ENCODE assay signal across 8 mouse cellular contexts in the genomic region with DNA sequence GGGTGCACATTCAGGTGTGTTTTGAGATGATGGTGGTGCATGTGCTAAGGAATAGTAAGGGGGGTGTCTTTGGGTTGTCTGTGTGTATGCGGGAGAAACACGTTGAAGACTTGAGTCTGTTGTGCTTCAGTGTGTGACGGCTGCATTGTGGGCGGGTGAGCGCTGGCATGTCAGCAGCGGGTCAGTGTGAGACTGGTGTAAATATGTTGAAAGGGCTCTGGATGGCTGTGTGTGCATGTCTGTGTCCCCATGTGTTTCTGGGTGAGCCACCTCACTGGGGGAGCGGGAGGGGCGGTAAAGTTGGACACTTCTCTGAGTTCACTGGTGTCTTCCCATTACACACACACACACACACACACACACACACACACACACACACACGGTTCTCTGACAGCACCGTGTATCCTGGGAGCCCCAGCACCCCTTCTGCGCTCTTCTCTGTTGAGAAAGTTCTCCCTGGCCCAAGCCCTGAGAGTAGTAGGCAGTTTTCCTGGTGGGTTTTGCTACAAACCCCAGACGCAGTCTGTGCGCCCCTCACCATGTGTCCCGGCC. TPM values are rescaled to one million over a fixed set of nuclear protein-coding genes. Genes with fewer than 3 reads are reported as not detected.
DNase-seq lines count a peak whose midpoint lies in the region; ATAC-seq lines count a peak whose summit lies in the region.

No protein-coding gene starts in this region.

- peaks cover 11% of the 10 kb centered on the region; the same call in 1 of the 2 replicates for H3K27me3 ChIP-seq in forebrain, embryonic 10.5 days (ENCODE audit: poor library complexity, severe bottlenecking)
- H3K27me3 ChIP-seq in hindbrain, embryonic 12.5 days, result peaks cover 15% of the 10 kb centered on the region
- H3K27me3 ChIP-seq in liver, embryonic 12.5 days (replicated peaks), result peaks cover 9% of the 10 kb centered on the region
- no peaks in the 10 kb centered on the region for H3K27me3 ChIP-seq in neural tube, embryonic 11.5 days (ENCODE audit: control insufficient read depth, insufficient read depth, low read length)

- H3K4me1 ChIP-seq in forebrain, embryonic 10.5 days, result peaks cover 73% of the 10 kb centered on the region
- peaks cover 51% of the 10 kb centered on the region for H3K4me1 ChIP-seq in hindbrain, embryonic 12.5 days
- H3K4me1 ChIP-seq in liver, embryonic 12.5 days, result peaks cover 81% of the 10 kb centered on the region
- peaks cover 41% of the 10 kb centered on the region for H3K4me1 ChIP-seq in neural tube, embryonic 11.5 days (ENCODE audit: control insufficient read depth, insufficient read depth, low read length)

- H3K36me3 ChIP-seq in forebrain, embryonic 10.5 days (replicated peaks), result peaks cover 4% of the 10 kb centered on the region
- H3K36me3 ChIP-seq in hindbrain, embryonic 12.5 days, result no peaks in the 10 kb centered on the region
- H3K36me3 ChIP-seq in liver, embryonic 12.5 days, result peaks cover 5% of the 10 kb centered on the region; the same call in 1 of the 2 replicates
- no peaks in the 10 kb centered on the region for H3K36me3 ChIP-seq in neural tube, embryonic 11.5 days (ENCODE audit: control insufficient read depth, insufficient read depth, low read length)

- H3K27ac ChIP-seq in forebrain, embryonic 10.5 days, result peak overlapping the region; percentile 99
- peak overlapping the region; percentile 96 for H3K27ac ChIP-seq in hindbrain, embryonic 12.5 days
- H3K27ac ChIP-seq in liver, embryonic 12.5 days, result peak overlapping the region; percentile 98
- H3K27ac ChIP-seq in neural tube, embryonic 11.5 days (ENCODE audit: low read depth, low read length), result peak overlapping the region; percentile 93

- peak overlapping the region; percentile 99 for H3K4me2 ChIP-seq in hindbrain, embryonic 12.5 days (replicated peaks)
- peak overlapping the region; percentile 100 for H3K4me2 ChIP-seq in liver, embryonic 12.5 days
- peak overlapping the region; percentile 99 for H3K4me2 ChIP-seq in neural tube, embryonic 11.5 days (ENCODE audit: low read depth)

- peak; percentile 51 to 60 for DNase-seq in lung, adult 18-20 months
- DNase-seq in lung, postnatal 14 days, result no peak
- peak; percentile 65 for DNase-seq in adipocyte (ENCODE audit: low spot score)
- peak; percentile 27 for DNase-seq in forebrain, embryonic 10.5 days (ENCODE audit: extremely low spot score, low spot score)
- peak; percentile 31 for DNase-seq in neural tube, embryonic 11.5 days (ENCODE audit: low spot score)
- DNase-seq in gastrocnemius, adult 8-10 months (ENCODE audit: low spot score in 2 of 2), result no peak

- under 1% methylated on average over 14 of the region's 14 CpGs for WGBS in forebrain, embryonic 10.5 days
- WGBS in hindbrain, embryonic 12.5 days, result under 1% methylated on average over 14 of the region's 14 CpGs
- WGBS in liver, embryonic 12.5 days (ENCODE audit: insufficient replicate concordance), result 3% methylated on average over 14 of the region's 14 CpGs
- WGBS in neural tube, embryonic 11.5 days, result 1% methylated on average over 14 of the region's 14 CpGs

- peak overlapping the region; percentile 89 for H3K4me3 ChIP-seq in forebrain, embryonic 10.5 days
- peak overlapping the region; percentile 71 for H3K4me3 ChIP-seq in hindbrain, embryonic 12.5 days
- peak overlapping the region; percentile 84 for H3K4me3 ChIP-seq in liver, embryonic 12.5 days
- peak overlapping the region; percentile 76 for H3K4me3 ChIP-seq in neural tube, embryonic 11.5 days (ENCODE audit: low read depth, low read length)

- no peaks in the 10 kb centered on the region for H3K9me3 ChIP-seq in forebrain, embryonic 10.5 days
- no peaks in the 10 kb centered on the region for H3K9me3 ChIP-seq in hindbrain, embryonic 12.5 days (replicated peaks)
- H3K9me3 ChIP-seq in liver, embryonic 12.5 days (replicated peaks), result no peaks in the 10 kb centered on the region
- H3K9me3 ChIP-seq in neural tube, embryonic 11.5 days (ENCODE audit: control insufficient read depth, low read length), result no peaks in the 10 kb centered on the region

- peak overlapping the region; percentile 91 for H3K9ac ChIP-seq in hindbrain, embryonic 12.5 days
- H3K9ac ChIP-seq in liver, embryonic 12.5 days, result peak overlapping the region; percentile 99
- peak overlapping the region; percentile 95 for H3K9ac ChIP-seq in neural tube, embryonic 11.5 days (ENCODE audit: low read length)

- ATAC-seq in hindbrain, embryonic 12.5 days (ENCODE audit: low FRiP score), result no peak
- no peak for ATAC-seq in liver, embryonic 12.5 days
- no peak for ATAC-seq in neural tube, embryonic 11.5 days (ENCODE audit: insufficient read depth, low FRiP score, low TSS enrichment)

RNA-seq across cellular contexts. Expression of a gene that starts 3.3 kb away (rescaled TPM):
- 16.4 and 18.8 TPM in 2 replicates for polyA plus RNA-seq in forebrain, embryonic 10.5 days (2016; fragmentation: Nextera tagmentation; extraction: Ambion mirVana)
- 20.0 and 21.1 TPM in 2 replicates for polyA plus RNA-seq in hindbrain, embryonic 12.5 days (2016; fragmentation: Nextera tagmentation; extraction: Ambion mirVana)
- polyA plus RNA-seq in liver, embryonic 12.5 days (2016; fragmentation: Nextera tagmentation; extraction: Ambion mirVana), result 5.9 and 7.6 TPM in 2 replicates
- 8.4 and 11.9 TPM in 2 replicates for polyA plus RNA-seq in neural tube, embryonic 11.5 days (2014; fragmentation: Nextera tagmentation; extraction: Ambion mirVana)
- 1 to 10 TPM; 1.4 to 2.1 (median 1.5) TPM for total RNA-seq in gastrocnemius, adult 8-10 months (2022)

RNA-seq across cellular contexts. Expression of a gene that starts 24.9 kb away (rescaled TPM):
- 28.7 and 34.8 TPM in 2 replicates for polyA plus RNA-seq in forebrain, embryonic 10.5 days (2016; fragmentation: Nextera tagmentation; extraction: Ambion mirVana)
- 43.4 and 46.7 TPM in 2 replicates for polyA plus RNA-seq in hindbrain, embryonic 12.5 days (2016; fragmentation: Nextera tagmentation; extraction: Ambion mirVana)
- polyA plus RNA-seq in liver, embryonic 12.5 days (2016; fragmentation: Nextera tagmentation; extraction: Ambion mirVana), result 29.7 and 30.0 TPM in 2 replicates
- 19.6 and 20.8 TPM in 2 replicates for polyA plus RNA-seq in neural tube, embryonic 11.5 days (2014; fragmentation: Nextera tagmentation; extraction: Ambion mirVana)
- 10 to 100 TPM; 28.4 to 37.4 (median 32.2) TPM for total RNA-seq in gastrocnemius, adult 8-10 months (2022)

RNA-seq across cellular contexts. Expression of a gene that starts 38.1 kb away (rescaled TPM):
- 5.6 and 6.3 TPM in 2 replicates for polyA plus RNA-seq in forebrain, embryonic 10.5 days (2016; fragmentation: Nextera tagmentation; extraction: Ambion mirVana)
- polyA plus RNA-seq in hindbrain, embryonic 12.5 days (2016; fragmentation: Nextera tagmentation; extraction: Ambion mirVana), result 23.3 and 25.4 TPM in 2 replicates
- polyA plus RNA-seq in liver, embryonic 12.5 days (2016; fragmentation: Nextera tagmentation; extraction: Ambion mirVana), result 8.6 and 8.8 TPM in 2 replicates
- 12.7 and 13.8 TPM in 2 replicates for polyA plus RNA-seq in neural tube, embryonic 11.5 days (2014; fragmentation: Nextera tagmentation; extraction: Ambion mirVana)
- total RNA-seq in gastrocnemius, adult 8-10 months (2022), result 10 to 100 TPM; 13.6 to 19.4 (median 15.8) TPM

RNA-seq across cellular contexts. Expression of a gene that starts 52.2 kb away (rescaled TPM):
- 0.50 and 0.80 TPM in 2 replicates for polyA plus RNA-seq in forebrain, embryonic 10.5 days (2016; fragmentation: Nextera tagmentation; extraction: Ambion mirVana)
- 0.79 and 2.0 TPM in 2 replicates for polyA plus RNA-seq in hindbrain, embryonic 12.5 days (2016; fragmentation: Nextera tagmentation; extraction: Ambion mirVana)
- 1.7 and 2.1 TPM in 2 replicates for polyA plus RNA-seq in liver, embryonic 12.5 days (2016; fragmentation: Nextera tagmentation; extraction: Ambion mirVana)
- 2.1 and 2.3 TPM in 2 replicates for polyA plus RNA-seq in neural tube, embryonic 11.5 days (2014; fragmentation: Nextera tagmentation; extraction: Ambion mirVana)
- 1 to 10 TPM in 2 of 4 experiments, under 1 TPM in 2; 0.44 to 1.4 (median 0.92) TPM for total RNA-seq in gastrocnemius, adult 8-10 months (2022)

Comparison
In these comparisons a context has a peak if more than half of its experiments do, and no peak if none do; other contexts are left out.
1. DNase-seq: peak in lung, adult 18-20 months (2 of 2), adipocyte (single experiment), forebrain, embryonic 10.5 days (single experiment) and neural tube, embryonic 11.5 days (single experiment); none in lung, postnatal 14 days (single experiment) and gastrocnemius, adult 8-10 months (0 of 2).
2. Peak in every context shown above with its lines, with median percentiles within 50 percentile points of each other: H3K27ac ChIP-seq, H3K4me3 ChIP-seq, H3K4me2 ChIP-seq and H3K9ac ChIP-seq.